Mouse (Mus musculus): ENCODE measurements at regions not wholly inside any gene's neighbourhood (a gene's known extent, or its start where the extent isn't known, plus 50 kb on each side); places are given as distances from the start of the nearest gene placed in this dataset.

GRCm38 (mm10) chr8:103873598-103874502 lies 227.6 kb upstream of the Cdh5 start:
- no peaks in the 10 kb centered on the region for H3K9me3 ChIP-seq (replicated peaks)
- peaks cover 10% of the 10 kb centered on the region; the same call in 1 of the 2 replicates for H3K27me3 ChIP-seq (replicated peaks)
- H3K4me2 ChIP-seq, result no peak overlapping the region
- no peaks in the 10 kb centered on the region for H3K36me3 ChIP-seq
- H3K27ac ChIP-seq, result no peak overlapping the region
- no peaks in the 10 kb centered on the region for H3K4me1 ChIP-seq
- H3K4me3 ChIP-seq, result no peak overlapping the region
- ATAC-seq, result no peak
- WGBS (ENCODE audit: insufficient replicate concordance), result 30% methylated on average over 7 of the region's 7 CpGs
- H3K9ac ChIP-seq, result no peak overlapping the region

- Histone ChIP-seq H3K4me1 (no peaks in the 10 kb centered on the region), H3K27me3 (replicated peaks) (peaks cover 10% of the 10 kb centered on the region; the same call in 1 of the 2 replicates), H3K4me2 (no peak overlapping the region), H3K27ac (no peak overlapping the region), H3K36me3 (no peaks in the 10 kb centered on the region), H3K4me3 (no peak overlapping the region), H3K9ac (no peak overlapping the region), H3K9me3 (replicated peaks) (no peaks in the 10 kb centered on the region)
- WGBS (ENCODE audit: insufficient replicate concordance), result 49% methylated on average over 8 of the region's 8 CpGs
- no peak for ATAC-seq
Measured at GRCm38 (mm10) chr8:103874506-103874905, 226.9 kb upstream of the Cdh5 start.

DNA sequence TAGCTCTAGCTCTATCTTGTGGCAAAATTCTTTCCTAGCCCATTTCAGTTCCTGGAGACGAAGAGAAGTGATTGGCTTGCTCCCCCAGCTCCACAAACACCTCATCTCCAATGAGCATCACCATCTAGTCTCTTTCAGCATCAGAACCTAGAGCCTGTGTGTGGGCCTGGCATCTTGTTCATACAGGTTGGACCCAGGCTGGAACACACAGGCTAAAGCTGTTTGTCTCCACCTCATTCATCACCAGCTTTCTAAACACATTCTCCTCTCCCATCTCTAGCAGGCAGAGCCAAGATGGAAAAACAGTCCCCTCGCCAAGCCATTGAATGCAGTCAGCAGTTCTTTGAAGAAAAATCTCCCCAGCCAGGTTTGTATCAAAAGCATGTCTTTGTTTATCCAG lies 221.9 kb upstream of the Cdh5 start:
- no peak for ATAC-seq
- Histone ChIP-seq H3K27me3 (replicated peaks) (peaks cover 2% of the 10 kb centered on the region; the same call in 1 of the 2 replicates), H3K4me1 (no peaks in the 10 kb centered on the region), H3K4me2 (no peak overlapping the region), H3K9ac (no peak overlapping the region), H3K36me3 (no peaks in the 10 kb centered on the region), H3K27ac (no peak overlapping the region), H3K9me3 (replicated peaks) (no peaks in the 10 kb centered on the region), H3K4me3 (no peak overlapping the region)
- WGBS (ENCODE audit: insufficient replicate concordance), result 46% methylated on average over 2 of the region's 2 CpGs

- H3K27me3 ChIP-seq (replicated peaks), result no peaks in the 10 kb centered on the region
- H3K9ac ChIP-seq, result no peak overlapping the region
- H3K36me3 ChIP-seq, result no peaks in the 10 kb centered on the region
- no peak overlapping the region for H3K4me3 ChIP-seq
- 72% methylated on average over 14 of the region's 14 CpGs for WGBS (ENCODE audit: insufficient replicate concordance)
- ATAC-seq, result no peak
- no peak overlapping the region for H3K4me2 ChIP-seq
- no peak overlapping the region for H3K27ac ChIP-seq
- H3K4me1 ChIP-seq, result no peaks in the 10 kb centered on the region
- no peaks in the 10 kb centered on the region for H3K9me3 ChIP-seq (replicated peaks)
Measured at GRCm38 (mm10) chr8:103880431-103881145, 220.8 kb upstream of the Cdh5 start.

DNA sequence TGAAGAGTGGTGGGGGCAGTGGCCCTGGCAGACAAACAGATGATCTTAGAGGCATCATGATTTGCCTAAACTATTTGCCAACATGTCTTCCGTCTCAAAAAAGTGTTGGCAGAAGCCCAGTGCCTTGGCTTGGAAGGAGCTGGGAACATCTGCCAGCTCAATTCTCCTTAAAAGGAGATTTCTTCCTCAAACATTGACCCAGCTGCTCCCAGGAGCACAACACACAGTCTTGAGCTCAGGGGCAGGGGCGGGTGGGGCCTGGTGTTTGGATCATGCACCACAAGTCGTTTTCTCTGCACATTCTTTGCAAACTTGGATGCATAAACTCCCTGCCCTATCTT lies 220.3 kb upstream of the Cdh5 start:
- Histone ChIP-seq H3K4me2 (no peak overlapping the region), H3K27ac (no peak overlapping the region), H3K9me3 (replicated peaks) (no peaks in the 10 kb centered on the region), H3K27me3 (replicated peaks) (no peaks in the 10 kb centered on the region), H3K4me1 (no peaks in the 10 kb centered on the region), H3K36me3 (no peaks in the 10 kb centered on the region), H3K9ac (no peak overlapping the region), H3K4me3 (no peak overlapping the region)
- 61% methylated on average over 3 of the region's 3 CpGs for WGBS (ENCODE audit: insufficient replicate concordance)
- no peak for ATAC-seq

DNA sequence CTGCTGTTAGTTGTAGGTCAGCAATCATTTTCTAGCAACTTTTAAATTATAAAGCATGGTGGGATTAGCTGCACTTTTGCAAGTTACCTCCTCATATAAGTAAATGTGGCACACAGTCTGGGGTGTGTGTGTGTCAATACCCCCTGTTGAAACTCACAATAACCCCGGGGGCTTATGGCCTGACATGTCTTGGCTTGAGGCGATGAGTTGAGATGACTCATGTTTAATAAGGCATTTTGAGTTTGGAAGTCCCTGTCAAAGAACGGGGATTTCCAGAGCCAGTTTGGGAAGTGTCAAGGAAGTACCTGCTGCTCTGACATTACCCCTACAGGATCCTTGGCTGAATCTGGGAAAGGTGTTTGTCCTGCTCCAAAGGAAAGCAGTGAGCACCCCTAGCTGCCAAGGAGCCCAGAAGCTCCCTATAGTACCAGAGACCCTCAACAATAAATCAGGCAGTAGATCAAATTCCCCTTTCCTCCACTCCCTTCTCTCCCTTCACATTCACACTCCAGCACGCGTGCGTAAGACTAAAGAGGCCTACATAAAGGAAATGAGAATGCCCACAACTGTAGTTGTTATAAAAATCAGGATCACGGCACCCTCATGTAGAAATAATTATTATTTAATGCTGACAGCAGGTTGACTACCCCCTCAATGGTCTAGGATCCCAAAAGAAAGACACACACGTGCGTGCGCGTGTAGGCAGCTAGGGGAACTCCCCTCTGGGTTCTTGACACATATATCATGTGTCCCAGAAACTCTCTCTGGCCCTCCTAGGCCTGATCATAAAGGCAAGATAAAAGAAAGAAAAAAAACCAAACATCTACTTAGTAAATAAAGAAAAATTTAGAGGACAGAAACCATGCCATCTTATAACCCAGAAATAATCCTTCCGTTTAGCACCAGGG lies 216.3 kb upstream of the Cdh5 start:
- Histone ChIP-seq H3K4me3 (no peak overlapping the region), H3K4me1 (no peaks in the 10 kb centered on the region), H3K4me2 (no peak overlapping the region), H3K9me3 (replicated peaks) (no peaks in the 10 kb centered on the region), H3K9ac (no peak overlapping the region), H3K36me3 (no peaks in the 10 kb centered on the region), H3K27ac (no peak overlapping the region), H3K27me3 (replicated peaks) (no peaks in the 10 kb centered on the region)
- no peak for ATAC-seq
- 79% methylated on average over 12 of the region's 12 CpGs for WGBS (ENCODE audit: insufficient replicate concordance)

- Histone ChIP-seq H3K9me3 (replicated peaks) (no peaks in the 10 kb centered on the region), H3K9ac (no peak overlapping the region), H3K4me2 (no peak overlapping the region), H3K4me1 (no peaks in the 10 kb centered on the region), H3K36me3 (no peaks in the 10 kb centered on the region), H3K4me3 (no peak overlapping the region), H3K27ac (no peak overlapping the region), H3K27me3 (replicated peaks) (no peaks in the 10 kb centered on the region)
- 63% methylated on average over 6 of the region's 6 CpGs for WGBS (ENCODE audit: insufficient replicate concordance)
- ATAC-seq, result no peak
Measured at GRCm38 (mm10) chr8:103894589-103894988, 206.8 kb upstream of the Cdh5 start.

DNA sequence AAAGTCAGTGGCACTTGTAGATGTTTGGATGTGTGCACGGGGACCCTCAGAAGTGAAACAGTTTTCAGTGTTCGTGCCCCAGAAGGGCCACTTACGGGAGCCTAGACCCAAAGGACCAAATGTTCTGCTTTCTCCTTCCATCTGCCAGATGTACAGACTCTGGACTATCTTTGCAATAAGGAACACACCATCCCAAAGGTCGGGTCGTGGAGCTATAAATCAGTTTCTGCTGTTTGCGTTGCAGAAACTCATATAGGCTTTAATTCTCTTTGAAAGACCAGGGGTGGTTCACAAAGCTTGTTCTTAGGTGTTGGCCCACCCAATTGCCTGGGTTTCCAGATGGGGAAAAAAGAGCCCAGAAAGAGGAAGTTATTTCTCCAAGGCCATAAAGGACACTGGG lies 206.3 kb upstream of the Cdh5 start:
- 67% methylated on average over 6 of the region's 6 CpGs for WGBS (ENCODE audit: insufficient replicate concordance)
- no peak for ATAC-seq
- H3K27ac ChIP-seq, result no peak overlapping the region

DNA sequence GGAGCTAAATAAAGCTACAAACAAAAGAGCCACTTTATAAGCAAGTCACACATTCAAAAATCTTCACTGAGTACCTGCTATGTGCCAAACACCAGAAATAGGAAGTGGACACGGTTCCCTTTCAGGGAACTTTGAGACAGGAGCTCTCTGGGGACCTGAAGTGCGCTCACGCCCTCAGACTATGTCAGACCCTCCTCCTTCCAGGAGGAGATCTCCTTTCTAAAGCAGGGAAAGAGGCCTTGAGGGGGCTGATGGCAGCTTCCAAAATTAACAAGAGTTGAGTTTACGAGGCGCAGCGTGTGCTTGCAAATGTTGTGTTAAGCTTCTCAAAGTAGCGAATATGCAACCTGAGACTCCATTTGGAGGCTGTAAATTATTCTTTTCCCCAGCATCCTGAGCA lies 204.0 kb upstream of the Cdh5 start:
- Histone ChIP-seq H3K36me3 (no peaks in the 10 kb centered on the region), H3K27ac (no peak overlapping the region), H3K9me3 (replicated peaks) (no peaks in the 10 kb centered on the region), H3K4me1 (no peaks in the 10 kb centered on the region), H3K9ac (no peak overlapping the region), H3K27me3 (replicated peaks) (no peaks in the 10 kb centered on the region), H3K4me2 (no peak overlapping the region), H3K4me3 (no peak overlapping the region)
- WGBS (ENCODE audit: insufficient replicate concordance), result 68% methylated on average over 7 of the region's 7 CpGs
- no peak for ATAC-seq

More for the DNA sequence above, 206.3 kb upstream of the Cdh5 start:
- no peaks in the 10 kb centered on the region for H3K36me3 ChIP-seq
- no peak overlapping the region for H3K4me3 ChIP-seq
- H3K4me1 ChIP-seq, result no peaks in the 10 kb centered on the region
- no peak overlapping the region for H3K4me2 ChIP-seq
- no peaks in the 10 kb centered on the region for H3K9me3 ChIP-seq (replicated peaks)
- no peak overlapping the region for H3K9ac ChIP-seq
- no peaks in the 10 kb centered on the region for H3K27me3 ChIP-seq (replicated peaks)

DNA sequence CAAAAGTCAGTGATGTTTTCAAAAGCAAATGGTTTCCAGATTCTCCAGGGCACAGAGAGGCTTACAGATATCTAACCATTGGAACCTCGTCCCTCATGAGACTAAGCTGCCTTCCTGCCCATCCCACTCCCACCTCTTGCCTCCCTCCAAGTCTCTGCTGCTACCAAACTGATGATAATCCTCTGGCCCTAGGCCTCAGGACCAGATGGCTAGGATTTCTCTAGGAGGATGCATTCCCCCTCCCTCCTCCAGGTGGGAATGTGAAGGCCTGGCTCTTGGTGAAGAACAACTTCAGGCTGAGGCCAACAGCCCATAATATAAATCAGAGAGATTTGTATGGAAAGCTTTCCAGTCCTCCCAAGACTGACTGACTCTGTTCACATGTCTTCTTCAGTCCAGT lies 198.9 kb upstream of the Cdh5 start:
- Histone ChIP-seq H3K27ac (no peak overlapping the region), H3K4me2 (no peak overlapping the region), H3K4me1 (no peaks in the 10 kb centered on the region), H3K27me3 (replicated peaks) (no peaks in the 10 kb centered on the region), H3K36me3 (no peaks in the 10 kb centered on the region), H3K9me3 (replicated peaks) (no peaks in the 10 kb centered on the region; the same call in 1 of the 2 replicates), H3K4me3 (no peak overlapping the region), H3K9ac (no peak overlapping the region)
- 48% methylated on average over 1 of the region's 1 CpGs for WGBS (ENCODE audit: insufficient replicate concordance)
- ATAC-seq, result no peak

DNA sequence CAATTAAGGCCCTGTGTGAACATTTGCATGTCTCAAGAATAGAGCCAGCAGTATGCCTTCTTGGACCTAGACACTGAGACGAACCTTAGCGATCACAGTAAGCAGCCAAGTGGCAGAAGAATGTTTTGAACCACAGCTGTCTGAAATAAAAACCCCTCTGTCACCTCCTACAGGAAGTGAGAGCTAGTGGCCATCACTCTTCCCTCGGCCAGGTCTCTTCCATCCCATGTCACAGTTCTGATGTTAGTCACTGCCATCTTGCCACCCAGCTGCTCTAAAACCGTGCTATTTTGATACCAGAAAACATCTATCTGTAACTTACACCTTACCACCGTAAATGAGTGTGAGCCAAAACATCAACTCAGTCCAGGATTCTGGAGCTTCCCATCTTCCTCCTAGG lies 197.8 kb upstream of the Cdh5 start:
- ATAC-seq, result no peak
- H3K27ac ChIP-seq, result no peak overlapping the region
- H3K27me3 ChIP-seq (replicated peaks), result no peaks in the 10 kb centered on the region
- H3K4me3 ChIP-seq, result no peak overlapping the region
- no peaks in the 10 kb centered on the region for H3K4me1 ChIP-seq
- 61% methylated on average over 5 of the region's 5 CpGs for WGBS (ENCODE audit: insufficient replicate concordance)
- no peak overlapping the region for H3K4me2 ChIP-seq
- no peaks in the 10 kb centered on the region; the same call in 1 of the 2 replicates for H3K9me3 ChIP-seq (replicated peaks)
- H3K9ac ChIP-seq, result no peak overlapping the region
- no peaks in the 10 kb centered on the region for H3K36me3 ChIP-seq

DNA sequence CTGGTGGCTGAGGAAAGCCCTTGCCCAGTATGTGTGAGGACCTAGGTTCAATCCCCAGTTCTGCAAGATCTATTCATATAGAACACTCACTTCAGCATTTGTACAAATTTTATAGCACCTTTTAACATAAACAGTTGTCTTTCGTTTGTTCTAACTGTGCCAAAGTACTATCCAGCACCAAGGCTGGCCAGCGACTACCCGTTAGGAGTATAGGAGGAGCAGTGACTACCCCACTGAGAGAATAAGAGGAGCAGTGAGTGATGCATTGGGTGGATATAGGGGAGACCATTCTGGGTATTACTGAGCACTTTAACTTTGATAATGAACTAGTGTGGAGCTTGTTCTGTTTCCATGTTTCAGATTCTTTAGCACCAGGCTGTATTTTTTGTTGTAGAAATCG lies 193.8 kb upstream of the Cdh5 start:
- no peak overlapping the region for H3K4me3 ChIP-seq
- no peak for ATAC-seq
- WGBS (ENCODE audit: insufficient replicate concordance), result 66% methylated on average over 4 of the region's 4 CpGs
- H3K4me2 ChIP-seq, result no peak overlapping the region
- H3K9me3 ChIP-seq (replicated peaks), result no peaks in the 10 kb centered on the region; the same call in 1 of the 2 replicates
- H3K36me3 ChIP-seq, result no peaks in the 10 kb centered on the region
- no peaks in the 10 kb centered on the region for H3K4me1 ChIP-seq
- H3K27me3 ChIP-seq (replicated peaks), result no peaks in the 10 kb centered on the region
- H3K27ac ChIP-seq, result no peak overlapping the region
- H3K9ac ChIP-seq, result no peak overlapping the region
